Mouse (Mus musculus) cerebellum, adult 9-11 months (tissue): ENCODE data around the gene Irak2.
A peak's percentile ranks its signal among the peaks of the same experiment; 100 is the strongest.
"Not testable (repeated sequence)": the region's sequence is repeated elsewhere in the genome, so short reads cannot be mapped to it uniquely, and the experiment has no call there.

Experiments
- DNase-seq: peaks from one replicate; pipeline ENCODE4 v3.0.0; 2022

Gene Irak2

GRCm38 (mm10) chr6:113712718-113713117, 74.5 kb downstream of the Irak2 start:
- no peak for DNase-seq

DNA sequence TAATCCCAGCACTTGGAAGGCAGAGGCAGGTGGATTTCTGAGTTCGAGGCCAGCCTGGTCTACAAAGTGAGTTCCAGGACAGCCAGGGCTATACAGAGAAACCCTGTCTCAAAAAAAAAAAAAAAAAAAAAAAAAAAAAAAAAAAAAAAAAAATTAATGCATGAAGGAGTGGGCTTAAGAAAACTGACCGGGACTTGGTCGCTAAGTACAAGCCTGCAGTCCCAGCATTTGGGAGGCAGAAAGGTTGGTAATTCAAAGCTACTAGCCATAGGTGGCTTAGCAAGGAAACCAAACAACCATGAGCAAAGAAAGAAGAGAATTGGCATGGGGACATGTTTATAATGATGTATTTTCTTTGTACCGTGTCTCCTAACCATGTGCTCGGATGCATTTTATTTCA, 75.1 kb downstream of the Irak2 start:
- not testable (repeated sequence) for DNase-seq

DNA sequence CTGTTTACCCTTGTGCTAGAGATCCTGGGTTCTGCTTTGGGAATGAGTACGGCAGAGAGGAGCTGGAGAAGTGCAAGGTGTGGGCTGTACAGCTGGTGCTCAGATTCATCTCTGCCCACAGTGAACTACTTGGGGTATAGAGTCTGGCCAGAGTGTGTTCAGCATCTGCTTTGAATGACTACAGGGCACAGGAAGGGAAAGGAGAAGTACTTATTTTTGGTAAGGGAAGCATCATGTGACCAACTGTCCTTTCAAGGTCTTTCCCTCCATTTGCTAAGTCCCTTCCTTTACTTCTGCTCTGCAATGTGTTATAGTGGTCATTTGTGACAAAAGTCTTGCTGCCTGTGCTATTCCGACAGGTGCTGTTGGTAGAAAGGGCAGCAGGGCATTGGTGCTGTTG, 76.0 kb downstream of the Irak2 start:
- DNase-seq, result no peak

DNA sequence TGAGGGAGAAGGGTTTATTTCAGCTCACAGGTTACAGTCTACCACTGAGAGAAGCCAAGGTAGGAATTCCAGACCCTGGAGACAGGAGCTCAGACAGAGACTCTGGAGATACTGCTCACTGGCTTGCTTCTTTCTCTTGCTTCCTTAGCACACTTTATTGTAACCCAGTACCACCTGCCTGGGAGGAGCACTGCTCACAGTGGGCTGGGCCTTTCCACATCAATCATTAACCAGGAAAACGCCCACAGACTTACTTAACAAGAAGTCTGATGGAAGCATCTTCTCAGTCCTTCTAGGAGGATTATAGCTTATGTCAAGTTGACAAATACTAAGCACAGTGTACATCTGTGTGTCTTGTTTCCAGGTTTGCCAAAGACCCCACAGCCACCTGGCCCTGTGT, 76.5 kb downstream of the Irak2 start:
- no peak for DNase-seq

- DNase-seq, result peak; percentile 71
Measured at GRCm38 (mm10) chr6:113717541-113717940, 79.3 kb downstream of the Irak2 start.

GRCm38 (mm10) chr6:113719878-113720277, 81.6 kb downstream of the Irak2 start, which contains the start of gene Ghrl:
Ghrl (minus strand) TSS chr6:113719880.
- no peak for DNase-seq

GRCm38 (mm10) chr6:113721061-113721460, 82.8 kb downstream of the Irak2 start:
- no peak for DNase-seq

- DNase-seq, result no peak
Measured at GRCm38 (mm10) chr6:113728181-113728580, 89.9 kb downstream of the Irak2 start.

- DNase-seq, result no peak
Measured at GRCm38 (mm10) chr6:113731296-113731695, 93.0 kb downstream of the Irak2 start.

GRCm38 (mm10) chr6:113737318-113738046, 99.2 kb downstream of the Irak2 start:
- no peak for DNase-seq

DNA sequence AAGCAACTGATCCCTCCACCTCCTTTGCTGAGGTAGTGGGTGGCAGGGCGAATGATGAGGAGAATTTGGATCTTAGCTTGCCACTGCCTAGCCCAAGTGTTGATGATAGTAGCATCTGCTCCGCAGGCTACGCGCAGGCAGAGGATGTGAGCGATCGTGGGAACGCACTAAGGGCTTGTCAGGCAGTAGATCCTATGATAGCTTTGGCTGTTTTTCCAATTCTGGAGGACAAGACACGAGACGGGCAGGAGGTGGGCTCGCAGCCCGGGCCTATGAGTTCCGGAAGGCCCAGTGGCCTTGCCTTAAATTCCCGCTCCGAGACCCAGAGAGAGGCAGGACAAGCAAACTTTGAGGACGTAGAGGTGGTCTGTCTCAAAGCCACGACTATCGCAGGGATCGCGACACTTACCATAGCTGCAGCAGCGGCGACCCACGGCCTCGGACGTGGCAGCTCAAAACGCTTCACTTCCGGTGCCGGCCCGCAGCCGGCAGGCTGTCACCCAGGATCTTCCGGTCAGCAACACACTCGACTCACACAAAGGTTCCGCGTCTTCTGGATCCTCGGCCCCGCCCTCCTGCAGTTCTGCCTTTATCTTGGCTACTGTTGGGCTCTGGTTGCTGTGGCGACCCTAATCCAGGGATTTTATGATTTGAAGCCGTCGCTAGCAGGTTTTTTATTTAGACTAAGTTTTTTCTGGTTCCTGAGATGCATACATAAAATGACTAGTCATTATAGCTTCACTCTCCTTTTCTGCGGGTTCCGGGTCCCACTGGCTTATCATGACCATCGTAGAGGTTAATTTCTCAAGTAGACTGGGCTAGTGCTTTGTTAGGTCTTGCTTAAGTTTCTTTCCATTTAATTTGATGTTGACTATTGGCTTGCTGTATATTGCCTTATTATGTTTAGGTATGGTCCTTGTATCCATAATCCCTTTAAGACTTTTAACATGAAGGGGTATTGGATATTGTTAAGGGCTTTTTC, 102.3 kb downstream of the Irak2 start, which contains the start of gene Sec13:
Sec13 (minus strand) TSS at position 508 of the 982 bp plus-strand sequence.
- peak; percentile 80 for DNase-seq

DNA sequence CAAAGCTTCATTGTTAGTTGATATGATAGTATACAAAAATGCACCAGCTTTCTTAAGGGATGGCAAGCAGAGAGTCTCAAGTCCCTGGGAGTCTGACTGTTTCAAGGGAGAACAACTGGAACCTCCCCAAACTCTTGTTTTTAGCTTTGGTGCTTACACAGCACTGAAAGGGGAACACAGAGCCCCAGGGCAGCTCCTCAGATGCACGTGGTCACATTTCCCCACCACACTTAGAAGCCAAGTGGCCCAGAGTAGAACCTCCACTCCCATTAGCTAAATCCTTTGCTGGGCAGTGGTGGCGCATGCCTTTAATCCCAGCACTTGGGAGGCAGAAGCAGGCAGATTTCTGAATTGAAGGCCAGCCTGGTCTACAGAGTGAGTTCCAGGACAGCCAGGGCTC, 103.2 kb downstream of the Irak2 start:
- no peak for DNase-seq

GRCm38 (mm10) chr6:113742321-113742720, 104.1 kb downstream of the Irak2 start:
- no peak for DNase-seq

DNA sequence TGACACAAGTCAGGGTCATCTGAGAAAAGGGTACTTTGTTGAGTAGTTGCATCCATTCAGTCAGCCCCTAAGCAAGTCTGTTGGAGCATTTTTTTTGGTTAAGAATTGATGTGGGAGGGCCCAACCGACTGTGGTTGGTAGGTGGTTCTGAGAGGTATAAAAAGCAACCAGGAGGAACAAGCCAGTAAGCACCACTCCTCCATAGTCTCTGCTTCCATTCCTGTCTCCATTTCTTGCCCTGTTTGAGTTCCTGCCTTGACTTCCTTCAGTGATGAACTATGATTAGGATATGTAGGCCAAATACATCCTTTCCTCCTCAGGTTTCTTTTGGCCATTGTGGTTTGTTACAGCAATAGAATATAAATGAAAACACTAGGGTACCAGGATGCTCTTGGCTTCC, 104.8 kb downstream of the Irak2 start:
- no peak for DNase-seq
